Mouse (Mus musculus) intestine, embryonic 14.5 days (tissue): ENCODE measurements around the gene Alad. TPM values are rescaled to one million over a fixed set of nuclear protein-coding genes. Genes with fewer than 3 reads are reported as not detected.
"Not testable (repeated sequence)": the region's sequence is repeated elsewhere in the genome, so short reads cannot be mapped to it uniquely, and the experiment has no call there.

Experiments
- ATAC-seq: fragments of 200-750 bp; cut with Nextera tagmentation; replicated peaks from 2 replicates; pipeline ENCODE4 v1.8.0; 2017; ENCODE audit warnings: low read depth, moderate number of reproducible peaks, moderate TSS enrichment, moderate library complexity; ENCODE audit not compliant: low FRiP score, low TSS enrichment
- DNase-seq: peaks from one replicate; pipeline ENCODE4 v3.0.0-alpha.2; 2018; ENCODE audit warnings: low spot score
- H3K27ac ChIP-seq: fragments of 300-500 bp; sonication (generic); 2 replicates; pipeline ENCODE4 v1.5.1; 2014; ENCODE audit warnings: low read depth, mild to moderate bottlenecking, control low read depth
- H3K27me3 ChIP-seq: fragments of 300-500 bp; sonication (generic); replicated peaks from 2 replicates; pipeline ENCODE4 v1.6.1; 2014; ENCODE audit warnings: low read length, control low read depth; ENCODE audit not compliant: control insufficient read depth, insufficient read depth
- H3K36me3 ChIP-seq: fragments of 300-500 bp; sonication (generic); 2 replicates; pipeline ENCODE4 v1.6.1; 2014; ENCODE audit warnings: low read length, control low read depth; ENCODE audit not compliant: control insufficient read depth, insufficient read depth
- H3K4me1 ChIP-seq: fragments of 300-500 bp; sonication (generic); replicated peaks from 2 replicates; pipeline ENCODE4 v1.6.1; 2014; ENCODE audit warnings: low read length, control low read depth, mixed read lengths; ENCODE audit not compliant: control insufficient read depth, insufficient read depth
- H3K4me2 ChIP-seq: fragments of 300-500 bp; sonication (generic); 2 replicates; pipeline ENCODE4 v1.6.1; 2014; ENCODE audit warnings: low read length
- H3K4me3 ChIP-seq: fragments of 300-500 bp; sonication (generic); 2 replicates; pipeline ENCODE4 v1.5.1; 2014; ENCODE audit warnings: low read depth, low read length, control low read depth, mixed read lengths
- H3K9ac ChIP-seq: fragments of 300-500 bp; sonication (generic); 2 replicates; pipeline ENCODE4 v1.6.1; 2014; ENCODE audit warnings: mild to moderate bottlenecking, low read length
- H3K9me3 ChIP-seq: fragments of 300-500 bp; sonication (generic); 2 replicates; pipeline ENCODE4 v1.6.1; 2016; ENCODE audit warnings: low read length, control low read depth; ENCODE audit not compliant: control insufficient read depth
- whole genome bisulfite sequencing: fragments of 180-500 bp; shearing (Covaris S2); extraction: QIAGEN DNeasy Blood & Tissue Kit; methylation state at CpG from one replicate; pipeline ENCODE4 v1.1.7; 2014; 5-methylcytosine and 5-hydroxymethylcytosine counted together
- polyA plus RNA-seq: library from polyadenylated mRNA; unstranded; fragments of >200 nt; fragmentation: Nextera tagmentation; extraction: Ambion mirVana; gene quantifications from 2 replicates; pipeline ENCODE4 v1.2.1, GENCODE M21; 2014

Alad gene
- polyA plus RNA-seq, 1 experiment from 2014 or later, result 146 TPM

DNA sequence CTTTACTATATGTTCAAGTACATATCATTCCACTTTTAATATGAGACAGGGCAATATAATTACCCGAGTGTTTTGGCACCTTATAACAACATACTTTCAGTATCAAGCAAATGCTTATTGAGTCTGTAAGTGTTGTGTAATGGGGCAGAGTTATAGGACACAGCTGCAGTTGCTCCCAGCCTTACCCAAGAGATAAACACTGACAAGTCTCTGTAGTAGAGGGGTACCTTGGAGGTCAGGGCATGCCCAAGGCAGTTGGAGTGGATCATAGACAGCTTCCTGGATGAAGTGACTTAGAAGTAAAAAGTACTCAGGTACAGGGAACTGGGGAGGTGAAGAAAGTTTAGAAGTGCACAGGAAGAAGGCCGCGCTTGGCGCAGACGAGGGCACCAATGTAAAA is 32.5 kb downstream of the Alad start:
- no peak for DNase-seq
- no peak for ATAC-seq
- Histone ChIP-seq H3K27me3 (no peaks in the 10 kb centered on the region), H3K27ac (no peak overlapping the region), H3K9me3 (no peaks in the 10 kb centered on the region), H3K4me2 (no peak overlapping the region), H3K4me1 (no peaks in the 10 kb centered on the region), H3K9ac (no peak overlapping the region), H3K36me3 (0 out of 2 replicates have a peak, but pooled peaks cover 4% of the 10 kb centered on the region), H3K4me3 (no peak overlapping the region)
- 87% methylated on average over 5 of the region's 5 CpGs for WGBS

DNA sequence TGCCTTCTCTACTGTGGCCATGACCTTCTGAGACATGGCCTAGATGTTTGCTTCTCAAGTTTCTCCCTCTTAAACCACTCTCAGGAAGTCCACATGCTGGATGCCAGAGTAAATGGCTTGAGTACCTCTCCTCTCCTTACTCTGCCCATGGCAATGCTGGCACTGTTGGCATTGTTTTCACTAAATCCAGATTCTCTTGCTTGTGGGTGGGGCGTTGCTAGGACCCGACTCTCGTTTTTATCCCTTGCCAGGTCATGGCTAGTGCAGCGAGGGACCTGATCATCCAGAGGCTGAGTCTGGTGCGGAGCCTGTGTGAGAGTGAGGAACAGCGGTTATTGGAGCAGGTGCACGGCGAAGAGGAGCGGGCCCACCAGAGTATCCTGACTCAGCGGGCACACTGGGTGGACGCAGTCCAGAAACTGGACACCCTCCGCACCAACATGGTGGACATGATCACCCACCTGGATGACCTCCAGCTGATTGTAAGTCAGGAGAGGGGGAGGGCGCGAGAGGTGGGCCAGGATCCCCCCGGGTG is 33.5 kb downstream of the Alad start:
- no peaks in the 10 kb centered on the region for H3K4me1 ChIP-seq
- H3K9ac ChIP-seq, result no peak overlapping the region
- DNase-seq (no peak), ATAC-seq (no peak)
- 0 out of 2 replicates have a peak, but pooled peaks cover 4% of the 10 kb centered on the region for H3K36me3 ChIP-seq
- no peak overlapping the region for H3K27ac ChIP-seq
- H3K9me3 ChIP-seq, result no peaks in the 10 kb centered on the region
- H3K4me3 ChIP-seq, result no peak overlapping the region
- no peak overlapping the region for H3K4me2 ChIP-seq
- no peaks in the 10 kb centered on the region for H3K27me3 ChIP-seq
- 91% methylated on average over 15 of the region's 15 CpGs for WGBS

DNA sequence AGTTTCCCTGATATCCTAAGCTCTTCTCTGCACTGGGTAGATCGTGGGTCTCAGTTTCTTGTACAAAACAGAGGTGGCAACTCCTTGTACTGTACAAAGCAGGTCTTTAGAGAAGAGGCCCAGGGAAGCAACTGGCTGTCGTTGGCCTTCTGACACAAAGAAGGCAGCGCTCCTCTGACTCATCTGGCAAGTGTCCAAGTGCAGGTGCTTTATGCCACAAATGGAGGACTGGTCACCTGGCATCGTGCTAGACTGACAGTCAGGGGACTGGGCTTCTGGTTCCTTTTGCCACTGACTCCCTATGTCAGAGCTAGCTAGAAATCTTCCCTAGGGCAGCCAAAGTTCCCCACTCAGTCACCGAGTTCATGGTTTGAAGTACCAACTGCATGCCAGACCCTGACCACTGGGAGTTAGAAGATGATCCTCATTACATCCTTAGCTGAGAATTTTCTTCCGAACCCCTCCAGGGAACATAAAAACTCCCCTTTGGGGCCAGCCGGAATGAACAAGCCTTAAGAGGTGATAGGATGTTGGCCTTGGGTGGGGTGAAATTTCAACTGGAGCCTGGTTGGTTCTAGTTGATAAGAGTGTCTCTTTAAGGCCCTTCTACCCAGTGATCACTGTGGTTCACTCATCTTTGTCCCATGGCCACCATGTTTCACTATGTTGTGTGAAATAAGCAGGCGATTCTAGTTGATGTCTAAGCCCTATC is 34.1 kb downstream of the Alad start:
- ATAC-seq, result no peak
- Histone ChIP-seq H3K4me1 (no peaks in the 10 kb centered on the region), H3K36me3 (0 out of 2 replicates have a peak, but pooled peaks cover 4% of the 10 kb centered on the region), H3K27ac (no peak overlapping the region), H3K4me3 (no peak overlapping the region), H3K9me3 (no peaks in the 10 kb centered on the region), H3K9ac (no peak overlapping the region), H3K27me3 (no peaks in the 10 kb centered on the region), H3K4me2 (no peak overlapping the region)
- DNase-seq, result no peak
- 83% methylated on average over 8 of the region's 8 CpGs for WGBS

DNA sequence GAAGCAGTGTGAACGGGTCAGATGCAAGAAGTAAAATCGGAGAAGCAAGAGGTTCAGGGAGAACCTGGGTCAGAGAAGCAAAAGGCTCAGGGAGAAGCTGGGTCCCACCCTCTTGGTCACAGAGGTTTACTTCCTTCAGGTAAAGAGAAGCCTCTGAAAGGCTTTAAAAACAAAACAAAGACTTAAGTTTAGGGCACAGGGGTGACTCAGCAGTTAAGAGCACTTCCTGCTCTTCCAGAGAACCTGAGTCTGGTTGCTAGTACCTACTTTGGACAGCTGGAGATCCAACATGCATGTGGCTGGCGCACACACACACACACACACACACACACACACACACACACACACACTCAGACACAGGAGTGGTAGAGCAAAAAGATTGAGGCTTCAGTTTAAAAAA is 34.8 kb downstream of the Alad start:
- no peak for DNase-seq
- H3K27ac ChIP-seq, result no peak overlapping the region
- H3K9me3 ChIP-seq, result no peaks in the 10 kb centered on the region
- ATAC-seq, result no peak
- H3K4me2 ChIP-seq, result no peak overlapping the region
- no peaks in the 10 kb centered on the region for H3K27me3 ChIP-seq
- H3K4me1 ChIP-seq, result no peaks in the 10 kb centered on the region
- H3K9ac ChIP-seq, result no peak overlapping the region
- H3K36me3 ChIP-seq, result 0 out of 2 replicates have a peak, but pooled peaks cover 4% of the 10 kb centered on the region
- 82% methylated on average over 3 of the region's 3 CpGs for WGBS
- no peak overlapping the region for H3K4me3 ChIP-seq

DNA sequence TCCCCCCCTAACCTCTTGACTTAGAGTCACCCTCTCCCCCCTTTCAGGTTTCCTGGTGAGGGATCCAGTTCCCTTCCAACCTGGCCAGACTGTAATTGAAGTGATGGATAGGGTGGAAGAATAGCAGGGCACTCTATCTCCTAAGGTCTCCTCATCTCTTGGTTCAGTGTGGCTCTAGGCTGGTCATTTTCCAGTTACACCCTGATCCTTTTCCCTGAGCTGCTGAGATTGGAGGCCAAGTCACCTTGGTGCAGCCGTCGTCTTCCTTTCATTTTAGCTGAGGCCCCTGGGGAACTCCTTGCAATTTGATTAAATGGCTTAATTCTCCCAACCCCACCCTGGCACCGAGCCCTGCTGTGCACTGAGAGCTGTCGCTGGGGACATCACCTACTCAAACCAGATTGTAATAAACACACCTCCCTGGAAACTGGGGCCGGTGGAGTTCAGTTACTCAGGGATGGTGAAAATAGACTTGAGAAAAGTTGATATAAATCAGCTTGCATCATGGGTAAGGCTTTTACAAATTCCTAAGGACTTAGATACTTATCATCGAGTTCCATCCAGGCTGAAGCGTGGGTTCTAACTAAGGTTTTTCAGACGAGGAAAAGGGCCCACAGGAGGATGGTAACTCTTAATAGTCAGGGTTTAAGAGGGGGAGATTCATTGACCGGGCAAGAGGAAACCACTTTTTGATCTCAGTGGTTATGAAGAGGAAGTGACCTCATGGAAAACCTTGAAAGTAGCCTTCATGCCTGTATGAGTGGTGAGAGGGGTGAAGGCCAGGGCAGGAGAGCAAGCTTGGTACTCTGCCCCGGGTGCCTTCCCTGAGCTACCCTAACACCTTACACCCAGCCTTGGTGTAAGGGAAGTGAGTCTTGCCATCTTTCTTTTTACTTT is 38.8 kb downstream of the Alad start:
- H3K36me3 ChIP-seq, result 0 out of 2 replicates have a peak, but pooled peaks cover 4% of the 10 kb centered on the region
- no peak overlapping the region for H3K9ac ChIP-seq
- peak overlapping the region; percentile 71 for H3K4me2 ChIP-seq
- H3K4me3 ChIP-seq, result peak overlapping the region; percentile 47
- 37% methylated on average over 10 of the region's 10 CpGs for WGBS
- H3K27ac ChIP-seq, result no peak overlapping the region
- H3K4me1 ChIP-seq, result no peaks in the 10 kb centered on the region
- H3K9me3 ChIP-seq, result no peaks in the 10 kb centered on the region
- DNase-seq, result peak; percentile 62
- H3K27me3 ChIP-seq, result no peaks in the 10 kb centered on the region
- no peak for ATAC-seq

DNA sequence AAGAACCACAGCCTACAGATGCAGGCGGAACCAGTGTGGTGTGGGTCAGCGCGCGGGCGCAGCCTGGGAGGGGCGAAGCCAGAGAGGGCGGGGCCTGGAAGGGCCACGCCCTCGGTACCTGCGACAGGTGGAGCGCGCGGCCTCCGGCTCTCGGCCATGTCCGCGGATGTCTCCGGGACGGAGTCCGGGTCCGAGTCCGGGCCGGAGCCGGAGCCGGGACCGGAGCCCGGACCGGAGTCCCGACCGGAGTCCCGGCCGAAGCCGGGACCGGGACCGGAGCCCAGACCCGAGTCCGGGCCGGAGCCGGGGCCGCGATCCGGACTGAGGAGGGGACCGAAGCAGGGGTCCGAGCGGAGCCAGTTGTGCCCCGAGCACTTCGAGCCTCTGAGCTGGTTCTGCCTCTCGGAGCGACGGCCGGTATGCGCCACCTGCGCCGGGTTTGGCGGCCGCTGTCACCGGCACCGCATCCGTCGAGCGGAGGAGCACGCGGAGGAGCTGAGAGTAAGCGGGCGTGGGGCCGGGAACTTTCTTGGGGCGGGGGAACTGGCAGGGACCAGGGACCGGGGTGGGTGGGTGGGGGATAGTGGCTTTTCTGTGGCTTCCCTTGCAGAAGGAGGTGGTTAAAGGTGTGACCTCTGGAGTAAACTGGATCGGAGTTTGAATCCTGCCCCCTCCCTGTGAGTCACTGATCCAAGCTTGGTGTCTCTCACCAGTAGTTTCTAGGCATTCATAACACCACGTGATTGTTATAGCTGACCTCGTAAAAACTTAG is 39.6 kb downstream of the Alad start, which contains the start of gene Bspry:
Bspry (plus strand) TSS at position 117 of the 772 bp plus-strand sequence.
- Histone ChIP-seq H3K4me3 (peak within 1 kb of the TSS; percentile 47), H3K4me1 (no peaks in the 10 kb centered on the region), H3K36me3 (0 out of 2 replicates have a peak, but pooled peaks cover 4% of the 10 kb centered on the region), H3K27ac (peak within 1 kb of the TSS; percentile 57; the same call in 1 of the 2 replicates), H3K4me2 (peak within 1 kb of the TSS; percentile 71), H3K27me3 (no peaks in the 10 kb centered on the region), H3K9me3 (no peaks in the 10 kb centered on the region), H3K9ac (peak within 1 kb of the TSS; percentile 51)
- 2% methylated on average over 70 of the region's 71 CpGs for WGBS
- DNase-seq (peak; percentile 82), ATAC-seq (peak; percentile 92)

DNA sequence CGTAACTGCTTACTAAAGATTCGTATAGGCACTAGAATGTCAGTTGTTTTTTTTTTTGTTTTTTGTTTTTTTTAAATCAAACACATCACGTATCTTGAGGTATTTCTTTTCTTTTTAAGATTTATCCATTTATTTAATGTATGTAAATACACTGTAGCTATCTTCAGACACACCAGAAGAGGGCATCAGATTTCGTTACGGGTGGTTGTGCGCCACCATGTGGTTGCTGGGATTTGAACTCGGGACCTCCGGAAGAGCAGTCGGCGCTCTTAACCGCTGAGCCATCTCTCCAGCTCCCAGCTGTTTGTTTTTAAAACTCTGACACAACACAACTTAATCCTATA is 40.2 kb downstream of the Alad start:
- whole genome bisulfite sequencing, result 13% methylated on average over 11 of the region's 11 CpGs
- DNase-seq, H3K27ac ChIP-seq, H3K4me1 ChIP-seq, ATAC-seq, H3K36me3 ChIP-seq, H3K27me3 ChIP-seq, H3K9me3 ChIP-seq: not testable (repeated sequence)
- Histone ChIP-seq H3K4me2 (peak overlapping the region; percentile 71), H3K9ac (peak overlapping the region; percentile 51), H3K4me3 (peak overlapping the region; percentile 47)
